Mouse (Mus musculus) adrenal gland, adult (tissue): ENCODE data around the gene Hist1h4i.

Experiments used
- DNase-seq, 2 experiments: peaks; one replicate each; pipeline ENCODE4 v3.0.0; 2022 to 2023; ENCODE audit warnings: low spot score in 1 of 2; ENCODE audit not compliant: inconsistent age in 2 of 2

Gene Hist1h4i

GRCm38 (mm10) chr13:22037415-22037814 is 3.7 kb downstream of the Hist1h4i start:
- DNase-seq = no peak

DNA sequence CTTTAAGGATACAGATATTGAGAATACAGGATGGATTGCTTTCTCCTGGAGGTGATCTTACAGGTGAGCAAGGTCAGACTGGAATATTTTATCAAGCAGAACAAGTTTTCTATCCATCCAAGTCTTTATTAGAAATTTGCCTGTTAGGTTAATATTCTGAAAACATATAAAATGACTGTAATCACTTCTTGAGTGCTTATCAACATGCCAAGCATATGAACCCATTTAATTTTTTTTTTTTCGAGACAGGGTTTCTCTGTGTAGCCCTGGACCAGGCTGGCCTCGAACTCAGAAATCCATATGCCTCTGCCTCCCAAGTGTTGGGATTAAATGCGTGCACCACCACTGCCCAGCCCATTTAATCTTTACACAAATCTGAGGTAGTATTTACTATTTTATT is 4.2 kb downstream of the Hist1h4i start:
- DNase-seq = no peak

GRCm38 (mm10) chr13:22036149-22036956 is 4.8 kb downstream of the Hist1h4i start:
- DNase-seq = peak in 1 of 2 experiments; percentile 53

- DNase-seq = peak; percentile 84 to 95
Observed at GRCm38 (mm10) chr13:22035267-22036148, 5.7 kb downstream of the Hist1h4i start, which contains the start of the genes Hist1h2ah and Hist1h2bk. TSS of gene Hist1h2ah (minus strand) at chr13:22035568. TSS of gene Hist1h2bk (plus strand) at chr13:22035870.

DNA sequence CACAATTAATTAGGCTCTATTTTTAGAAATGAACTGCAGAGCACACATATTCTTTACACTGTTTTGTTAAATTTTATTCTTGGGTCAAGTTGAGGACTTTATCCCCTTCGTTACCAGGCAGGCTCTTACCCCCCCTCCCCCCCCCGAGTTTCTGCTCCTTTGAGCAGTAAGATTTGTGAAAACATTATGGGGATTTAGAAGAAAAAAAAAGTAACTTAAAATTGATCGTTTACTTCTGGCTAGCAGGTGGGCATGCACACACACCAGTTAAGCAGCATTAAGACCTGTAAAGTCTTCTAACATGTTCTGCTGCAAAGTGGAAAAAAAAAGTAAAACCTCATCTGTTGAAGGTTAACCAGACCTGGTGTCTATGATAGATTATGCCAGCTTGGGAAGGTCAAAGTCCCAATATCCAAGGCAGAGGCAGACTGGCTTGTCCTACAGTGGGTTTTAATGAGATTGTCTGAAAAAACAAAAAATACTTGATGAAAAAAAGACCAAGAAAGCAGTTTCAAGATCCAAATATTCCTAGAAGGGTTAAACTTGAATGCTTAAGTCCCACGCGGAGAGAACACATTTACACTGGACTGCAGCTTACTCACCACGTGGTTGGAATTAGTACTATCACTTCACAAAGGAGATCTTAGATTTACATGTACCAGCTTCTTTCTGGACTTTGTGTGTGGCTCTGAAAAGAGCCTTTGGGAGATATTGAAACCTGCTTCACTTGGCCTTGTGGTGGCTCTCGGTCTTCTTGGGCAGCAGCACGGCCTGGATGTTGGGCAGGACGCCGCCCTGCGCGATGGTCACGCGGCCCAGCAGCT is 6.5 kb downstream of the Hist1h4i start:
- DNase-seq = peak in 1 of 2 experiments; percentile 67

GRCm38 (mm10) chr13:22033741-22034442 is 7.3 kb downstream of the Hist1h4i start:
- DNase-seq = no peak

DNA sequence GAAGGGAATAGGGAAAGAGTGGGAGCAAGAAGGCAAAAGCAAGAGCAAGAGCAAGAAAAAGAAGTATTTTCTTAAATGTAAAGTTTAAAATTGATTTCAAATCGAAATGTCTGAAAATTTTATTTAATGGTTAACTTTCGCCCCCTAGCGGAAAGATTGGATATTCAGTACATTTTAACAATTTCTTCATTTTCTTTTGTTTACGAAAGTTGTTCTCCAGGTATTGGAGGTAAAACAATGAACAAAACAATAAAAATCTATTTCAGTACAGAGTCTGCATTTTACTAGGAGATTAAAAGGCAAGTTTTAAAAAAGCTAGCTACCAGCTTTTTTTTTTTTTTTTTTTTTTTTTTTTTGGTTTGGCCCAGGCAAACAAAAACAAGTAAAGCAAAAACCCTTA is 10.7 kb downstream of the Hist1h4i start:
- DNase-seq = peak in 1 of 2 experiments; percentile 65

DNA sequence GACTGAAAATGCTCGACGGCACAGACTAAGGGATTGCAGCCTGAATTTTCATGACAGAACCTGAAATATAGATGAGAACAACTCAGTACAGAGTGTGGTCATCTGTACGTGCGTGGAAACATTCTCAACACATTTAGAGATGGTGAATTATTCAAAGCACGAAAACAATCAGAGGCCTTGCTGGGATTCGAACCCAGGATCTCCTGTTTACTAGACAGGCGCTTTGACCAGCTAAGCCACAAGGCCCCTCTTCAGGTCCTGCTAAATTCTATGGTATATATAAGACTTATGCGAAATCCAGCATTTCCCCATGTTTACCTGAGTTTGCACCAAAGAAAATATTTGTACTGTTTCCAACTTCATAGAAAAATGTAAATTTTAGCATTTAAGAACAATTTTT is 11.2 kb downstream of the Hist1h4i start:
- no peak for DNase-seq

DNA sequence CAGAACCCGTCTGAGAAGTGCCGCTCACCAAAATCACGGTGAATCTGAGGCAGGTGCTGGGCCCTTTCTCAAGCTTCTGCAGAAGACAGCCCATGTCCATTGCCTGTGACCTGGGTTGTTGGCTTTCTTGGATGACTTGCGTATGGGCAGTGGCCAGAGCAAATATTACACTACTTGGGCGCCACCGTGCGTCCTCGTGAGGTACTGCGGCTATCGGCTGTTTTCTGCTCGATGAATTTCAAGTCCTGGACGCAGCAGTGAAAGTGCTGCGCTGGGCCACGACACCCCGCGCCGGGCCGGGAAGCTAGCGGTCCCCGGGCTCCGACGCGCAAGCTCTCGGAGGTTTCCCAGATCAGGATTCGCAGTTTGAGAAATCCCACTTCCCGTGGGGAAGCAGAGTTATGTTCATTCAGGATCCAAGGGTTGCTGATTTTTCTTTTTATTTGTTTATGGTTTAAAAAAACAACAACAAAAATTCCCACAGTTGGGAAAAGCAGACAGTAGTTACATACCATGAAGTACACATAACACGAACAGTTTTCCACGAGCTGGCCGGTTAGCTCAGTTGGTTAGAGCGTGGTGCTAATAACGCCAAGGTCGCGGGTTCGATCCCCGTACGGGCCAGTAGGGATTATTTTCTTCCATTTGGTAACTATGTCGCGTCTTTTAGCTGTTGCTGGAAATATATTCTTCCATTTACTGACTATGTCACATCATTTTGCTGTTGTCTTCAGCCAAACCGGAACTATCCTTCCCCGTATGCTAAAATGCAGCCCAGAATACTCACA is 12.3 kb downstream of the Hist1h4i start:
- peak; percentile 95 to 99 for DNase-seq

DNA sequence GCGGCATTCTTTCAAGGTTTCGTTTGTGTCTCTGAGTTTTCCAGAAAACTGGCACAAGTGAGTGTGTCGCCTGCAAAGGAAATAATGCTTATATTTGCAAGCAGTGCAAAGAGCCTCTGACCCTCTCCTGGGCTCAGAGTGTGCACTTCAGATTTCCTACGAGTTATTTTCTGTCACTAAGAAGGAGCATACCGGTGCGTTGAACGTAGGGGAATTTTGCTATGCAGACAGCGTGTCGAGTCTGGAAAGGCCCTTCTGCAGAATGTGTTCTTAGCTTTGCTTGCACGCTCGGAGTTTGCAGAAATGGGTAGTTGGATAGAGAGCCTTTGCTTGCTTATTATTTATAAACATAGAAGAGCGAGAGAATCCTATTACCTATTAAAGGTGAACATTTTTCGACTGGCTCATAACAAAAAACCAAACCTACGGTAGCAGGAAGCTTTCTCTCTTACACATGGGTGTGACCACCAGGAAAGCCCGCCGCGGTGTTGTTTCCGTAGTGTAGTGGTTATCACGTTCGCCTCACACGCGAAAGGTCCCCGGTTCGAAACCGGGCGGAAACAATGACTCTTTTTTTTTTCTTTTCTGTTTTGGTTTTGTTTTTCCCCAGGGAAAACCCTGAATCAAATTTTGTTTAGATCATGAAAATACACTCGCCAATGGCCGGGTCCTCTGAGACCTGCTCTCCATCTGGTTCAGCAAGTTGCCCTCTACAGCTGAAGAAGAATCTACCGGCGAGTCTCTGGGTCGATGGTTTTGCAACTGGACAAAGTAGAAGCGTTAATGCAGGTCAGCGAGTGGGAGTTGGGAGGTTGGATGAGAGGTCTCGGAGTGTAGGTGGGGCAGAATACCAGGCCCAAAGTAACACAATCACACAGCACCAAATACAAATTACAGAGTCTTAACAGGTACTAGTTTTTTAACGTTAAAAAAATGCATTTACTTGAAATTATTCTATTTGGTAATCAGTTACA is 14.8 kb downstream of the Hist1h4i start:
- peak; percentile 83 to 96 for DNase-seq

- DNase-seq = peak; percentile 85 to 96
Observed at GRCm38 (mm10) chr13:22022241-22022640, 18.9 kb downstream of the Hist1h4i start.

DNA sequence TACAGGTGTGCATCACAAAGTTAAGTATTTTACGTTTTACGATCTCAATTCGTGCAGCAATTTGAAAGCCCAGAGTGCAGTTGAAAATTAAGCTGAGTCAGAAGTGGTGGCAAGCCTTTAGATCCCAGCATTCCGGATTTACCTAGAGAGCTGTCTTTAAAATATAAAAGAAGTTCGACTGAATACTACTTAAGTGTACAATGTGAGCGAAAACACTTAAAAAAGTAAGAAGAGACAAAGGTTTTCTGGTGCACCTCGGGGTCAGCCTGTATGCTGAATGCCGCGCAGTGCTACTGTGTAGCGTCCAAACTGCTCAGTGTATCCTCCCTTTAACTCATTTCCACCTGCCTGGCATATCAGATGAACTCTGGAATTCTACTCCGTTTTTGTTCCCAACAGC is 19.6 kb downstream of the Hist1h4i start:
- DNase-seq = peak in 1 of 2 experiments; percentile 73

- peak; percentile 70 to 95 for DNase-seq
Observed at GRCm38 (mm10) chr13:22020901-22021339, 20.2 kb downstream of the Hist1h4i start.

DNA sequence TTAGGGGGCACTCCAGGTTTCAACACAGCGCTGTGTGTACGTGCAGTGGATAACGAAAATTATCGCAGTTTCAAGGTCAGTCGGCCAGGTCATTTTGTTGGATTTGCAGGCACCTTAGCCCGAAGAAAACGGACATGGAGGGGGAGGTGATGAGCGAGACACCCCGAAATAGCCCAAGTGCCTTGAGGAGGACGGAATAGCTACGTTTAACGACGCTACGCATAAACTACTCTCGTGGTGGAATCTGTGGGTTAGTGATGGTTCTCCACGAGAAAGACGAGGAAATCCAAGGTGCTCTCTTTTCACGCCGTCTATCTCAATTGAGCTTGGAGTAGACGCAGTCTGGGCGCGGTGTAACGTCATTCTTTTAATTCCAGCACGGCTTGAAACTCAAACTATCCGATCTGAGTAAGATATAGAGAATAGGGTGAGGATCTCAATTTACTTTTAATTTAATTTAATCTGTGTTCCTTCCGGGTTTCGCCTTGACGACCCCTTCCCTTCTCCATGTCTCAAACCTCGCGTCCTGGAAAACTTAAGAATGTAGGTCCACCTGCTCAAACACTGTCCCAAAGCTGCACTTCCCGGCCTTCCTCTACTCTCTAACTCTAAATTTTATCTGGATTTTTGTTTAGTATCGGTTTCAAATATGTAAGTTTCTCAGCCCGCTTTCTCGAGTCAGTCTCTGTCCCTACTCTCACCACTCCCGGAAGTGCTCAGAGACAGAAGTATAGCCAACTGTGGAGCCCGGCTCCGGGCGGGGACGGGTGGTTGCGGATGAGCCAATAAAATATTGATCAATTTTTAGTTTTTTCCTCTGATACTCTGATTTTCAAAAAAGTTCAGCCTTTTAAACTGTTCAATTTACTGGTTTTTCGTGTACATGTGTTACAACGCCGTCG is 21.0 kb downstream of the Hist1h4i start:
- DNase-seq = peak in 1 of 2 experiments; percentile 78

- DNase-seq = peak; percentile 71 to 94
Observed at GRCm38 (mm10) chr13:22015479-22016450, 25.4 kb downstream of the Hist1h4i start.

DNA sequence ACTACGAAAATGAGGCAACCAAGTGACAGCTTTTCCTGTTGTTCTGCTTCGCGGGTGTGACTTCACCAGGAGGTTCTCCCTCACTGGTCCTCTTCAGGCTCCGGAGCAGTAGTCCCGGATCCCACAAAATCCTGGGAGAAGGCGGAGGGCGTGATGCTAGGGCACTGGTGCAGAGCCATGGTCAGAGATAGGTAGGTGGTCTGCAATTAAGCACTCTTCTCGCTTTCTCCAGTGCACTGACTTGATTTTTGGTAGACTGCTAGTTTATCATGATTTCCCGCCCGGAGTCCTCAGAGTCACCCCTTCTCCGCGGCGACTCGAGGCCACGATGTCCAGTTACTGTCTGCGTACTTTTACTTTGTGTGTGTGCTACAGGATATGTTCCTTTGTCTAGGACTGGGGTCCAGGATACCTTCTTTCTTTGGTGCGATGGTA is 26.7 kb downstream of the Hist1h4i start:
- peak in 1 of 2 experiments; percentile 72 for DNase-seq
